24 mouse cellular contexts compared by ENCODE assay signal in genomic region chr1:189403546-189403945, GRCm38 (mm10). TPM values are rescaled to one million over a fixed set of nuclear protein-coding genes. Genes with fewer than 3 reads are reported as not detected.
DNase-seq lines count a peak whose midpoint lies in the region; ATAC-seq and TF ChIP-seq lines count a peak whose summit lies in the region.
"Had no signal": no experiment of that assay in that cellular context is flagged by ENCODE, and none has a peak within 500 bp of the region (broad histone marks: within the 10 kb centered on the region; RNA-seq: fewer than 3 reads in every experiment).

No protein-coding gene starts in this region.

- H3K36me3 ChIP-seq in hindbrain, embryonic 11.5 days (ENCODE audit: control insufficient read depth, insufficient read depth, low read length), result no peaks in the 10 kb centered on the region
- H3K36me3 ChIP-seq in hindbrain, embryonic 16.5 days (ENCODE audit: control insufficient read depth, insufficient read depth, low read length), result no peaks in the 10 kb centered on the region
- H3K36me3 ChIP-seq in heart, adult 2 months (ENCODE audit: control insufficient read depth, insufficient read depth, low read length), result no peaks in the 10 kb centered on the region
- H3K36me3 ChIP-seq: forebrain, embryonic 15.5 days; hindbrain, embryonic 13.5 days; midbrain, embryonic 15.5 days; neural tube, embryonic 13.5 days had no signal

- no peak overlapping the region for H3K9ac ChIP-seq in hindbrain, embryonic 11.5 days (ENCODE audit: low read depth, low read length)
- H3K9ac ChIP-seq in hindbrain, embryonic 16.5 days (ENCODE audit: low read depth, low read length), result no peak overlapping the region
- H3K9ac ChIP-seq in heart, adult 2 months (ENCODE audit: low read depth, low read length), result no peak overlapping the region
- H3K9ac ChIP-seq: forebrain, embryonic 15.5 days; hindbrain, embryonic 13.5 days; midbrain, embryonic 15.5 days; neural tube, embryonic 13.5 days had no signal

- intact Hi-C loops in heart, adult 2 months (cut with DNase I), result no loop called here

- no peak for TF ChIP-seq CTCF in heart, adult 2 months (IDR thresholded peaks at IDR 0.05)

- H3K79me2 ChIP-seq in heart, adult 2 months (replicated peaks; ENCODE audit: control insufficient read depth, insufficient read depth, low read length), result no peaks in the 10 kb centered on the region

- H3K9me3 ChIP-seq in hindbrain, embryonic 11.5 days (ENCODE audit: control insufficient read depth, low read length), result no peaks in the 10 kb centered on the region
- no peaks in the 10 kb centered on the region for H3K9me3 ChIP-seq in hindbrain, embryonic 16.5 days (ENCODE audit: control insufficient read depth, low read length)
- H3K9me3 ChIP-seq: forebrain, embryonic 15.5 days; hindbrain, embryonic 13.5 days; midbrain, embryonic 15.5 days; neural tube, embryonic 13.5 days had no signal

- ATAC-seq in hindbrain, embryonic 11.5 days (ENCODE audit: low FRiP score), result no peak
- no peak for ATAC-seq in hindbrain, embryonic 16.5 days
- ATAC-seq: forebrain, embryonic 15.5 days; inflammation-experienced regulatory T-cells, adult 6 months; midbrain, embryonic 15.5 days; Patski had no signal

- 53% methylated on average over 6 of the region's 6 CpGs for WGBS in hindbrain, embryonic 11.5 days
- WGBS in hindbrain, embryonic 16.5 days, result 89% methylated on average over 6 of the region's 6 CpGs
- WGBS in heart, adult 2 months, result 85% methylated on average over 6 of the region's 6 CpGs

- H3K4me3 ChIP-seq in hindbrain, embryonic 11.5 days (ENCODE audit: low read depth, low read length), result no peak overlapping the region
- no peak overlapping the region for H3K4me3 ChIP-seq in hindbrain, embryonic 16.5 days (ENCODE audit: low read length)
- H3K4me3 ChIP-seq in heart, adult 2 months, result no peak overlapping the region
- H3K4me3 ChIP-seq: forebrain, embryonic 15.5 days; hindbrain, embryonic 13.5 days; midbrain, embryonic 15.5 days; neural tube, embryonic 13.5 days had no signal

- peak; percentile 9 for DNase-seq in hindbrain, embryonic 11.5 days (ENCODE audit: low spot score)
- peak; percentile 24 for DNase-seq in retina, embryonic 14.5 days (ENCODE audit: low spot score)
- no peak for DNase-seq in retina, postnatal 1 day
- DNase-seq in forelimb bud, embryonic 11.5 days (ENCODE audit: low read depth, low spot score), result peak; percentile 8
- peak; percentile 19 for DNase-seq in yolk sac, embryonic 10.5 days (ENCODE audit: low spot score)
- no peak for DNase-seq in thymus, postnatal 14 days
- no peak for DNase-seq in heart, adult 2 months
- DNase-seq: adrenal gland, postnatal 36 days; cerebellum, adult 9-11 months; gastrocnemius, postnatal 14 days; heart, adult 18-20 months; kidney, postnatal 14 days; liver; lung, postnatal 4 days had no signal

- no peaks in the 10 kb centered on the region for H3K27me3 ChIP-seq in hindbrain, embryonic 11.5 days (ENCODE audit: control insufficient read depth, insufficient read depth, low read length)
- H3K27me3 ChIP-seq in hindbrain, embryonic 16.5 days (replicated peaks; ENCODE audit: control insufficient read depth, insufficient read depth, low read length), result no peaks in the 10 kb centered on the region
- no peaks in the 10 kb centered on the region for H3K27me3 ChIP-seq in heart, adult 2 months (ENCODE audit: control insufficient read depth, insufficient read depth, low read length)
- H3K27me3 ChIP-seq: forebrain, embryonic 15.5 days; hindbrain, embryonic 13.5 days; midbrain, embryonic 15.5 days; neural tube, embryonic 13.5 days had no signal

- TF ChIP-seq POLR2A in heart, adult 2 months (IDR thresholded peaks at IDR 0.05; ENCODE audit: insufficient read depth, low read depth, low read length), result no peak

- H3K4me2 ChIP-seq in hindbrain, embryonic 11.5 days (replicated peaks; ENCODE audit: low read depth, low read length), result no peak overlapping the region
- no peak overlapping the region for H3K4me2 ChIP-seq in hindbrain, embryonic 16.5 days (ENCODE audit: low read length)
- H3K4me2 ChIP-seq: forebrain, embryonic 15.5 days; hindbrain, embryonic 13.5 days; midbrain, embryonic 15.5 days; neural tube, embryonic 13.5 days had no signal

- no peak for TF ChIP-seq EP300 in heart, adult 2 months (IDR thresholded peaks at IDR 0.05; ENCODE audit: insufficient read depth, low read depth, low read length)

- H3K27ac ChIP-seq in hindbrain, embryonic 11.5 days (ENCODE audit: low read depth, low read length), result no peak overlapping the region
- no peak overlapping the region for H3K27ac ChIP-seq in hindbrain, embryonic 16.5 days (ENCODE audit: low read depth, low read length)
- H3K27ac ChIP-seq in heart, adult 2 months, result no peak overlapping the region
- H3K27ac ChIP-seq: forebrain, embryonic 15.5 days; hindbrain, embryonic 13.5 days; midbrain, embryonic 15.5 days; neural tube, embryonic 13.5 days had no signal

- no peaks in the 10 kb centered on the region for H3K4me1 ChIP-seq in hindbrain, embryonic 11.5 days (replicated peaks; ENCODE audit: control insufficient read depth, insufficient read depth, low read length)
- no peaks in the 10 kb centered on the region for H3K4me1 ChIP-seq in hindbrain, embryonic 16.5 days (ENCODE audit: control insufficient read depth, insufficient read depth, low read depth, low read length)
- peaks cover 1% of the 10 kb centered on the region; the same call in 1 of the 2 replicates for H3K4me1 ChIP-seq in heart, adult 2 months (ENCODE audit: control insufficient read depth, insufficient read depth, low read length)
- H3K4me1 ChIP-seq: forebrain, embryonic 15.5 days; neural tube, embryonic 13.5 days had no signal

RNA-seq across cellular contexts. Expression of gene Kcnk2, which starts 1.5 kb away (rescaled TPM):
- 5.6 and 6.1 TPM in 2 replicates for polyA plus RNA-seq in hindbrain, embryonic 11.5 days (2014; fragmentation: Nextera tagmentation; extraction: Ambion mirVana)
- 18.1 and 20.2 TPM in 2 replicates for polyA plus RNA-seq in hindbrain, embryonic 16.5 days (2015; fragmentation: Nextera tagmentation; extraction: Ambion mirVana)
- 1 to 10 TPM; 1.9 to 2.0 TPM for total RNA-seq in heart, adult 2 months (2021)
- 1.5 and 1.8 TPM in 2 replicates for polyA plus RNA-seq in heart, adult 2 months (2012; rRNA removed)
- total RNA-seq: common myeloid progenitor, adult 5-6 weeks; megakaryocyte-erythroid progenitor cell, adult 5-6 weeks had no signal
- polyA plus RNA-seq: inflammation-experienced regulatory T-cells, adult 6 months; liver, embryonic 16.5 days; Patski had no signal

Comparison
In these comparisons a context has a peak if more than half of its experiments do, and no peak if none do; other contexts are left out.
1. DNase-seq: peak in hindbrain, embryonic 11.5 days (single experiment), retina, embryonic 14.5 days (single experiment), forelimb bud, embryonic 11.5 days (single experiment) and yolk sac, embryonic 10.5 days (single experiment); none in retina, postnatal 1 day (single experiment), thymus, postnatal 14 days (single experiment) and heart, adult 2 months (0 of 2).